Mouse (Mus musculus) cortical plate, adult 2 months (tissue): ENCODE measurements around the gene Scamp5. TPM values are rescaled to one million over a fixed set of nuclear protein-coding genes. Genes with fewer than 3 reads are reported as not detected.

Experiments used
- H3K27ac ChIP-seq: fragments of 200-500 bp; 2 replicates; pipeline ENCODE4 v1.5.1; 2012; ENCODE audit warnings: low read length, control low read depth, inconsistent platforms; ENCODE audit not compliant: insufficient read depth
- H3K4me1 ChIP-seq: fragments of 200-500 bp; 2 replicates; pipeline ENCODE4 v1.6.1; 2011; ENCODE audit warnings: low read length; ENCODE audit not compliant: control insufficient read depth, insufficient read depth
- H3K4me3 ChIP-seq: fragments of 200-500 bp; 2 replicates; pipeline ENCODE4 v1.5.1; 2011; ENCODE audit warnings: mild to moderate bottlenecking, low read length, control low read depth; ENCODE audit not compliant: insufficient read depth
- CTCF ChIP-seq: fragments of 200-500 bp; IDR thresholded peaks from 2 replicates; pipeline ENCODE4 v1.5.1; 2011; ENCODE audit warnings: mild to moderate bottlenecking, control low read depth, low read length; ENCODE audit not compliant: insufficient read depth; ENCODE audit errors: extremely low read depth
- POLR2A ChIP-seq: fragments of 200-500 bp; IDR thresholded peaks from 2 replicates; pipeline ENCODE4 v1.6.1; 2011; ENCODE audit warnings: mild to moderate bottlenecking, low read length, control low read depth; ENCODE audit not compliant: insufficient read depth; ENCODE audit errors: extremely low read depth
- polyA plus RNA-seq: library from polyadenylated mRNA; depleted of rRNA; stranded (reverse); fragments of >200 nt; gene quantifications from 2 replicates; pipeline ENCODE4 v1.2.3, GENCODE M21; 2012; rRNA removed

Scamp5 gene
- polyA plus RNA-seq, result 376 and 379 TPM in 2 replicates

DNA sequence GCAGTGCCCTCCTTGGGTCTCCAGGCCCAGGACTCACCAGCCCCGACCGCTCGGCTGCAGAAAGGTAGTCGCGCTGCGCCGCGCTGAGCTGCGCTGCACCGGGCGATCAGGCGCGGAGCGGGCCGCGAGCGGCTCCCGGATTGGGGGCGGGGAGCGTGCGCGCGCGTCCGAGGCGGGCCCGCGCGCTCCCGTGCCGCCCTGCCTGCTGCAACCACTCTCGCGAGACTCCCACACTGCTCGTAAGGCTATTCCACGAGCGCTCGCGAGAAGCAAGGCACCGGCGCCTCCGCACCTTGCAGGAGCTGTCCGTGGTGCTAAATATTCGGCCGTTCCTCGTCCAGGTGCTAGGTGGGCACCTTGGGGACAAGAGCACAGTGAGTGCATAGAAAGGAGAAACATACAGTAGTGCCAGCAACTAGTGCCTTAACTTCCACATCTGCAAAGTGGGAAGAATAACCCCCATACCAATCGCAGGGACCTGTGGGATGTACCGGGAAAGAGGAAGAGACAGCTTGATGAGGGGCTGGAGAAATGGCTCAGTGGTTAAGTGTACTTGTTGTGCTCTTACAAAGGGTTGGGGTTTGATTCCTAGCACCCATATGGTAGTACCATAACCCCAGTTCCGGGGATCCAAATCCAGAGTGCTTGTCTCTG is at the start of gene Scamp5:
Gene Scamp5 (minus strand): TSS at position 165 of the 654 bp plus-strand sequence.
- Histone ChIP-seq H3K4me1 (peaks cover 9% of the 10 kb centered on the region), H3K4me3 (peak within 1 kb of the TSS; percentile 86), H3K27ac (peak within 1 kb of the TSS; percentile 92)
- TF ChIP-seq CTCF (no peak), POLR2A (peak; percentile 90)

DNA sequence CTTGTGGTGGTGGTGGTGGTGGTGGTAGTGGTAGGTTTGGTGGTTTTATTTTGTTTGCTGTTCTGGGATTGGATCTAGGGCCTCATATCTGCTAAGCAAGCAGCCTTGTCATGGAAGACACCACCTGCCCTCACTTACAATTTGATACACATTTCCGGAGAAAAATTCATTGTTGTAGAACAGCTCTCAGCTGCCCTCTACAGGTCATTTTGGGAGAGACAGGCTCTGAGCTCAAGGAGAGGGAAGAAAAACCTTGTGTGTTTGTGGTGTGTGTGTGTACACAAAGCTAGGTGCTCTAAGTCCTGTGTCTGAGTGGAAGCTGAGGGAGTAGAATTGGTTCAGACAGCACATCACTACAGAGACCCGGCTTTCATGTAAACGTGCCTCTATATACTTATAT is 49.3 kb upstream of the Scamp5 start:
- Histone ChIP-seq H3K4me1 (peaks cover 1% of the 10 kb centered on the region; the same call in 1 of the 2 replicates), H3K27ac (no peak overlapping the region), H3K4me3 (no peak overlapping the region)
- peak; percentile 82 for TF ChIP-seq CTCF
- no peak for TF ChIP-seq POLR2A

DNA sequence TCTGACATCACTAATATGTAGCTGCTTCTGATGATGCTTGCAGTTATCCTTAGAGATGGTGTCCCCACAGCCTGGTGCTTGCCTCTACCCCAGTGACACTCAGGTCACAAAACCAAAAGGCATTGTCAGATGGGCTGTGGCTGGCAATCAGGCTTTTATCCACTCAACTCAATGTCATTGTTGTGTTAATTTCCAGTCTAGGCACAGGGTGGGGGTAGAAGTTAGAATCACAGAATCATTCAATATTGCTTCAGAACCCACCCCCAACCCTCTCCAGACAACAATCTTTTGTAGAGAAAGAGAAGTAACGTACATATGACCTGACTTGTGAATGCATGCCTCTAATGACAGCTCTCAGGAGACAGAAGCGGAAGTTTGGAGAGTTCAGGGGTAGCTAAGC is 42.7 kb upstream of the Scamp5 start:
- Histone ChIP-seq H3K27ac (no peak overlapping the region), H3K4me3 (no peak overlapping the region), H3K4me1 (no peaks in the 10 kb centered on the region)
- TF ChIP-seq CTCF (no peak), POLR2A (no peak)

DNA sequence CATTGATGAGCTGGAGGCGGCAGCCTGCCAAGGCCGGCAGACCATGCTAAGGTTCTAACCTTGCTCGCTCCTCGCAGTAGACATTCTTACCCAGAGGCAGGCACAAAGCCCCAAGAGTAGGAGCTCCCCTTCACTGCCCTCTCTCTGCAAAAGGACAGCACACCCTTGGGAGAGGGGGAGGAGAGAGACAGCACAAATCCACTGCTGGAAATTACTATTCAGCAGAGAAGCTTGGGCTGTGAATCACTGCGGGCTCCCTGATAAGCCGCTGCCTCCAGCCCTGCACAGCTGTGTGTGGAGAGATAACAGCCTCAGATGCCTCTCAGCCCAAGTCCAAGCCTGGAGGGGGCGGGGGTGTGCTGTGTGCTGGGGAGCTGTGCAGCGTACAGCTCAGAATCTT is 37.8 kb upstream of the Scamp5 start:
- no peak overlapping the region for H3K4me3 ChIP-seq
- H3K4me1 ChIP-seq, result no peaks in the 10 kb centered on the region
- no peak overlapping the region for H3K27ac ChIP-seq
- no peak for TF ChIP-seq CTCF
- no peak for TF ChIP-seq POLR2A

DNA sequence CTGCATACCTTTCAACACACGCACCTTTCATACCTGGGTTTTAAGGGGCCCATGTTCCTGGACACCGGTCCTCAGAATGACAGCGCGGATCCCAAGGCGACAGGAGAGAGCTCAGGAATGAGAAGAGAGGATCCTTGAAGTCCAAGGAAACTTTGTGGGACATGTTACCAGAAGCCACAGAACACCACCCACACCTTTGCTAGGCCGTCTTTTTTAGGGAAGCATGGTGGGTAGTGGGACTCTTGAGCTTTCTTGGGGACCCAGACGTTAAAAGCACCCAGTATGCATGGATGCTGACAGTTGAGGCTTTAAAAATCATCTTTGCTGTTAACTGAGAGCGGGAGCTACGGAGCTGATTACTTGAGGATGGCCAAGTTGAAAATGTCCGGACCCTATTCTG is 37.0 kb upstream of the Scamp5 start:
- Histone ChIP-seq H3K27ac (no peak overlapping the region), H3K4me3 (peak overlapping the region; percentile 43; the same call in 1 of the 2 replicates)

DNA sequence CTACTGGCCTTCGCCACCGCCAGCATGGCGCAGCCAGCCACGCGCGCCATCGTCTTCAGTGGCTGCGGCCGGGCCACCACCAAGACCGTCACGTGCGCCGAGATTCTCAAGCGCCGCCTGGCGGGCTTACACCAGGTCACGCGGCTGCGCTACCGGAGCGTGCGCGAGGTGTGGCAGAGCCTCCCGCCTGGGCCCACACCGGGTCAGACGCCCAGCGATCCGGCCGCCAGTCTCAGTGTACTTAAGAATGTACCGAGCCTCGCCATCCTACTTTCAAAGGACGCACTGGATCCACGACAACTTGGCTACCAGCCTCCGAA is 36.5 kb upstream of the Scamp5 start:
- no peaks in the 10 kb centered on the region for H3K4me1 ChIP-seq
- H3K4me3 ChIP-seq, result peak overlapping the region; percentile 43
- TF ChIP-seq CTCF, result no peak
- no peak overlapping the region for H3K27ac ChIP-seq

More for the DNA sequence above, 37.0 kb upstream of the Scamp5 start:
- H3K4me1 ChIP-seq, result no peaks in the 10 kb centered on the region
- TF ChIP-seq CTCF, result no peak
- TF ChIP-seq POLR2A, result no peak

DNA sequence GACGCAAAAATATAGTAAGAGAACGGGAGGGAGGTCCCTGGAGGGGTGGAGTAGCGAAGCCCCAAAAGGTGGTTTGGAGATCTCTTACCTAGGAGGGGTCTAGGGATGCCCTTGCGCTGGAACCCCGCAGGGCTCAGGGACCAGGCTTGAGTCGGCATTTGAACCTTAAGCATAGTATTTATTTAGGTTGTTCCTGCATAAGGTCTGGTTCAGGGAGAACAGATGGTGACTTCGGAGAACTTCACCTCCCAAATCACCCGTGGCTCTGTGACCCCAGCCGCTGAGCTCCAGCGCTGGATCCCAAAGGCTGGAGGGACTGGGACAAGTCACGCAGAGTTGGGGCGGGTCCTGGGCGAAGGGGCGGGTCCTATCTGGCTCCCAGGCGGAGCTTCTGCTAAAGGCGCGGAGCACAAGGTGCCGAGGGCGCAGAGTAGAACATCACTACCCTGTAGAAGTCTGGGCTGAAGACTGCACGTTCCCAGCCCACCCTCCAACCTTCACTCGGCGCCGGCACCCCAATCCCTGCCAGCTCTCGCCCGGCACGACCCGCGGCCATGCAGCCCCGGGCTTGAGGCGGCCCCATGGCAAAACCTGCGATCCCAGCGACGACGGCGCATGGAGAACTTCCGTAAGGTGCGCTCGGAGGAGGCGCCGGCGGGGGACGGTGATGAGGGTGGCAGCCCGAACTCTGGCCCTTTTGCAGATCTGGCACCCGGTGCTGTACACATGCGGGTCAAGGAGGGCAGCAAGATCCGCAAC is 35.9 kb upstream of the Scamp5 start, which contains the start of gene Rpp25:
Gene Rpp25 (plus strand): TSS at position 405 of the 759 bp plus-strand sequence.
- H3K4me1 ChIP-seq, result no peaks in the 10 kb centered on the region
- H3K27ac ChIP-seq, result peak within 1 kb of the TSS; percentile 11; the same call in 1 of the 2 replicates
- TF ChIP-seq CTCF (no peak), POLR2A (0 out of 2 replicates have a peak, but pooled peaks have one; percentile 27)
- H3K4me3 ChIP-seq, result peak within 1 kb of the TSS; percentile 43

DNA sequence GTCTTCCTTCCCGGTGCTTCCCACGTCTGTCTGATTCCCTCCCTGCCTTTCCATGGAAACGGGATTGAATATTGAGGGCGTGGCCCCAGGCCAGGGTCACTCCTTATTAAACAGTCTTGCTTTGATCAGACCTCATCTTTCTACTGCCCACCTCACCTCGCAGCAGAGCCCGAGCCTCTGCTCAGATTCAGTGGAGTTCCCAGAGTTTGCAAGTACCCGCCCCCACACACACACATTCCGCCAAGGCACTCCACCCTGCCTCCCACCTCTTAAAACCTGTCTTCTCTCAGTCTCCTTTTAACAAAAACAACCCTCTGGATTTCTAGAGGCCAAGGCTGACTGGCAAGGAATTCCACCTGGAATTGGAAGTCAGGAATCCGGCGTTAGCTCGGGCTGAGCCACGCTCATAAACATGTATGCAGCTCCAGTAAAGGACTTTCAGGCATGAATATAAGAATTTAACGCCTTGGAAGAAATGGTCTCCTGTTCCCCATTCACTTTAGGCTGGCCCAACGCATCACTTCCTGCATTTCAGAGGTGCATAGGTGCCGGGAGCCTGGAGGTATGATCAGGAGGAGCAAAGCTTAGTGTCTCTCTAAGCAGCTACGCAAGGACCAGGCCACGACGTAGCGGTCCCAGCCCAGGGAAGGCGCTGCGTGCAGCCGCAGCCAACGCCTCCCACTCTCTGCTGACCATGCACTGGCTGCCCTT is 35.2 kb upstream of the Scamp5 start:
- H3K27ac ChIP-seq, result peak overlapping the region; percentile 11; the same call in 1 of the 2 replicates
- TF ChIP-seq CTCF (no peak), POLR2A (no peak)
- peak overlapping the region; percentile 43 for H3K4me3 ChIP-seq
- H3K4me1 ChIP-seq, result no peaks in the 10 kb centered on the region

DNA sequence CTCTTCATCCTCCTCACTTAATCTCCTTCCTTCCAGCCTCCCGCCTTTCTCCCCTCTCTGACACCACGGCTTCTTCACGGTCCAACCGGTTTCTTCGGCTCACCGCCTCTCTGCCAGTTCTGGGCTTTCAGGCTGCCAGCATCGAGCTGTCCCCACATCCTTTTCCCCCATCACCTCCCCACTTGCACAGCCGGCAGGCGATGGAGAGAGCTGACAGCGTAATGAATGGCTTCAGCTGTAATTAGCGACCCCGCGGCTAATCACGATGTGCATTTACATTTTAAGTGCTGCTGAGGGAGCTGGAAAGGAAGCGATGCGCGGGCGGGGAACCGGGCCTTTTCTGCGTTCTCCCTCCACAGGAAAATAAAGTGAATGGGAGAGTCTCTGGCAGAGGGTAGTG is 34.0 kb upstream of the Scamp5 start:
- TF ChIP-seq CTCF (no peak), POLR2A (no peak)
- no peak overlapping the region for H3K27ac ChIP-seq
- peak overlapping the region; percentile 43 for H3K4me3 ChIP-seq
- no peaks in the 10 kb centered on the region for H3K4me1 ChIP-seq

DNA sequence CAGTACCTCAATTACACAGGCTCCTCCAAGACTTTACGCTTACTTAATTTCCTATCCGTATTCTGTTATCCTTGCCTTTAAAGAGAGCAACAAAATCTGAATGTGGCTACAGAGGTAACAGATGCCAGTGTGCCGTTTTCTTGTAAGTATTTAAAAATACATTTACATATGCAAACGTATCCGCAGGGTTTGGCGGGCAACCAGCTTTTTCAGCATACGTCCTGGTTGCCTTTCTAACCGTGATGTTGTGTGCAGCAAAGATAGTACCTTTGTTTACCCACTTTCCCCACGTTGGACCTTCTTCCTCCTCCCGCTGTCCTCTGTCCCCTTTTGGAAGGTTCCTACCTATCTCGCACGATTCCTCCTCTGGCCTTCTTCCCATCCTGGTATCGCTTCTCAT is 33.6 kb upstream of the Scamp5 start:
- Histone ChIP-seq H3K4me1 (no peaks in the 10 kb centered on the region), H3K4me3 (peak overlapping the region; percentile 43), H3K27ac (no peak overlapping the region)
- TF ChIP-seq CTCF (no peak), POLR2A (no peak)
